Comparison of ENCODE assay signal across 7 mouse cellular contexts in genomic region chr7:16294837-16295236, GRCm38 (mm10). TPM values are rescaled to one million over a fixed set of nuclear protein-coding genes. Genes with fewer than 3 reads are reported as not detected.
A peak's percentile ranks its signal among the peaks of the same experiment; 100 is the strongest.
DNase-seq lines count a peak whose midpoint lies in the region; ATAC-seq and TF ChIP-seq lines count a peak whose summit lies in the region.

No protein-coding gene starts in this region.

- no peaks in the 10 kb centered on the region for H3K9me3 ChIP-seq in intestine, embryonic 16.5 days (ENCODE audit: control insufficient read depth, low read length)
- H3K9me3 ChIP-seq in limb, embryonic 10.5 days (replicated peaks) = no peaks in the 10 kb centered on the region
- no peaks in the 10 kb centered on the region for H3K9me3 ChIP-seq in midbrain, embryonic 12.5 days

- ATAC-seq in intestine, embryonic 16.5 days = peak; percentile 83
- peak; percentile 67 for ATAC-seq in midbrain, embryonic 12.5 days (ENCODE audit: low FRiP score, low read depth)

- 0% methylated on average over 23 of the region's 23 CpGs for WGBS in intestine, embryonic 16.5 days
- under 1% methylated on average over 23 of the region's 23 CpGs for WGBS in limb, embryonic 10.5 days
- WGBS in midbrain, embryonic 12.5 days = under 1% methylated on average over 23 of the region's 23 CpGs
- under 1% methylated on average over 23 of the region's 23 CpGs for WGBS in small intestine, adult 2 months

- H3K4me3 ChIP-seq in intestine, embryonic 16.5 days (ENCODE audit: low read length) = peak overlapping the region; percentile 52
- peak overlapping the region; percentile 64 for H3K4me3 ChIP-seq in limb, embryonic 10.5 days
- H3K4me3 ChIP-seq in midbrain, embryonic 12.5 days = peak overlapping the region; percentile 49
- H3K4me3 ChIP-seq in small intestine, adult 2 months (ENCODE audit: low read depth, low read length) = peak overlapping the region; percentile 75

- no peaks in the 10 kb centered on the region; the same call in 1 of the 2 replicates for H3K27me3 ChIP-seq in intestine, embryonic 16.5 days (replicated peaks; ENCODE audit: control insufficient read depth, insufficient read depth, low read length)
- no peaks in the 10 kb centered on the region for H3K27me3 ChIP-seq in limb, embryonic 10.5 days (ENCODE audit: low read depth, poor library complexity, severe bottlenecking)
- peaks cover 18% of the 10 kb centered on the region; the same call in 1 of the 2 replicates for H3K27me3 ChIP-seq in midbrain, embryonic 12.5 days
- peaks cover 4% of the 10 kb centered on the region for H3K27me3 ChIP-seq in small intestine, adult 2 months (ENCODE audit: control insufficient read depth, insufficient read depth, low read length)

- peak overlapping the region; percentile 90 for H3K27ac ChIP-seq in intestine, embryonic 16.5 days (ENCODE audit: low read length)
- peak overlapping the region; percentile 90 for H3K27ac ChIP-seq in limb, embryonic 10.5 days
- peak overlapping the region; percentile 81 for H3K27ac ChIP-seq in midbrain, embryonic 12.5 days (replicated peaks)
- H3K27ac ChIP-seq in small intestine, adult 2 months (ENCODE audit: insufficient read depth, low read depth, low read length) = peak overlapping the region; percentile 95

- H3K9ac ChIP-seq in intestine, embryonic 16.5 days (ENCODE audit: low read depth, low read length) = peak overlapping the region; percentile 68
- H3K9ac ChIP-seq in midbrain, embryonic 12.5 days (replicated peaks) = peak overlapping the region; percentile 65

- H3K4me2 ChIP-seq in intestine, embryonic 16.5 days (ENCODE audit: low read depth, low read length) = peak overlapping the region; percentile 73
- H3K4me2 ChIP-seq in midbrain, embryonic 12.5 days (replicated peaks) = peak overlapping the region; percentile 91

- peak; percentile 97 for DNase-seq in adrenal gland, postnatal 10 days
- peak; percentile 96 for DNase-seq in embryo, embryonic 9.5 days (ENCODE audit: extremely low spot score)
- DNase-seq in gastrocnemius, postnatal 4 days (ENCODE audit: low spot score in 2 of 2) = peak; percentile 90 to 92
- peak; percentile 97 for DNase-seq in limb, embryonic 10.5 days (ENCODE audit: low spot score)

- H3K36me3 ChIP-seq in intestine, embryonic 16.5 days (ENCODE audit: control insufficient read depth, insufficient read depth, low read length) = no peaks in the 10 kb centered on the region
- H3K36me3 ChIP-seq in limb, embryonic 10.5 days = no peaks in the 10 kb centered on the region
- H3K36me3 ChIP-seq in midbrain, embryonic 12.5 days = no peaks in the 10 kb centered on the region
- H3K36me3 ChIP-seq in small intestine, adult 2 months (ENCODE audit: control insufficient read depth, insufficient read depth, low read length) = no peaks in the 10 kb centered on the region

- TF ChIP-seq CTCF in small intestine, adult 2 months (IDR thresholded peaks at IDR 0.05; ENCODE audit: extremely low read depth, insufficient read length, insufficient replicate concordance, low read depth, low read length) = peak; percentile 91

- peak; percentile 41; the same call in 1 of the 2 replicates for TF ChIP-seq POLR2A in small intestine, adult 2 months (IDR thresholded peaks at IDR 0.05; ENCODE audit: low read depth, low read length)

- H3K4me1 ChIP-seq in intestine, embryonic 16.5 days (ENCODE audit: control insufficient read depth, insufficient read depth, low read length) = peaks cover 21% of the 10 kb centered on the region
- H3K4me1 ChIP-seq in limb, embryonic 10.5 days = peaks cover 46% of the 10 kb centered on the region
- peaks cover 32% of the 10 kb centered on the region for H3K4me1 ChIP-seq in midbrain, embryonic 12.5 days
- peaks cover 9% of the 10 kb centered on the region for H3K4me1 ChIP-seq in small intestine, adult 2 months (ENCODE audit: control insufficient read depth, insufficient read depth, insufficient read length, low read length)

RNA-seq across cellular contexts. Expression of gene Ccdc9, which starts 8.2 kb away (rescaled TPM):
- total RNA-seq in adrenal gland, postnatal 10 days (2021) = 10 to 100 TPM; 54.7 to 67.5 TPM
- 10 to 100 TPM; 45.5 to 59.0 TPM for total RNA-seq in gastrocnemius, postnatal 4 days (2021)
- polyA plus RNA-seq in intestine, embryonic 16.5 days (2015; fragmentation: Nextera tagmentation; extraction: Ambion mirVana) = 19.8 and 20.8 TPM in 2 replicates
- 36.3 and 36.8 TPM in 2 replicates for polyA plus RNA-seq in limb, embryonic 10.5 days (2016; fragmentation: Nextera tagmentation; extraction: Ambion mirVana)
- 43.2 and 48.8 TPM in 2 replicates for polyA plus RNA-seq in midbrain, embryonic 12.5 days (2016; fragmentation: Nextera tagmentation; extraction: Ambion mirVana)
- polyA plus RNA-seq in small intestine, adult 2 months (2012; rRNA removed) = 14.2 and 24.9 TPM in 2 replicates

RNA-seq across cellular contexts. Expression of gene Bbc3, which starts 13.4 kb away (rescaled TPM):
- 10 to 100 TPM in 1 of 2 experiments, 1 to 10 TPM in 1; 7.9 to 13.9 TPM for total RNA-seq in adrenal gland, postnatal 10 days (2021)
- total RNA-seq in gastrocnemius, postnatal 4 days (2021) = 1 to 10 TPM; 9.1 to 9.7 TPM
- polyA plus RNA-seq in intestine, embryonic 16.5 days (2015; fragmentation: Nextera tagmentation; extraction: Ambion mirVana) = 6.2 and 6.6 TPM in 2 replicates
- polyA plus RNA-seq in limb, embryonic 10.5 days (2016; fragmentation: Nextera tagmentation; extraction: Ambion mirVana) = 14.5 and 19.1 TPM in 2 replicates
- 17.3 and 18.9 TPM in 2 replicates for polyA plus RNA-seq in midbrain, embryonic 12.5 days (2016; fragmentation: Nextera tagmentation; extraction: Ambion mirVana)
- polyA plus RNA-seq in small intestine, adult 2 months (2012; rRNA removed) = 8.3 and 50.9 TPM in 2 replicates

RNA-seq across cellular contexts. Expression of gene Inafm1, which starts 21.4 kb away (rescaled TPM):
- total RNA-seq in adrenal gland, postnatal 10 days (2021) = 10 to 100 TPM; 20.4 to 24.2 TPM
- 10 to 100 TPM; 13.8 to 18.8 TPM for total RNA-seq in gastrocnemius, postnatal 4 days (2021)
- 13.0 and 14.2 TPM in 2 replicates for polyA plus RNA-seq in intestine, embryonic 16.5 days (2015; fragmentation: Nextera tagmentation; extraction: Ambion mirVana)
- polyA plus RNA-seq in limb, embryonic 10.5 days (2016; fragmentation: Nextera tagmentation; extraction: Ambion mirVana) = 5.4 and 7.4 TPM in 2 replicates
- 20.5 and 20.6 TPM in 2 replicates for polyA plus RNA-seq in midbrain, embryonic 12.5 days (2016; fragmentation: Nextera tagmentation; extraction: Ambion mirVana)
- 61.0 and 121 TPM in 2 replicates for polyA plus RNA-seq in small intestine, adult 2 months (2012; rRNA removed)

RNA-seq across cellular contexts. Expression of gene C5ar1, which starts 35.5 kb away (rescaled TPM):
- 1 to 10 TPM; 2.7 to 3.9 TPM for total RNA-seq in adrenal gland, postnatal 10 days (2021)
- 1 to 10 TPM; 6.1 to 8.8 TPM for total RNA-seq in gastrocnemius, postnatal 4 days (2021)
- 1.9 and 2.4 TPM in 2 replicates for polyA plus RNA-seq in intestine, embryonic 16.5 days (2015; fragmentation: Nextera tagmentation; extraction: Ambion mirVana)
- 0.41 and 0.76 TPM in 2 replicates for polyA plus RNA-seq in limb, embryonic 10.5 days (2016; fragmentation: Nextera tagmentation; extraction: Ambion mirVana)
- 1.3 and 1.5 TPM in 2 replicates for polyA plus RNA-seq in midbrain, embryonic 12.5 days (2016; fragmentation: Nextera tagmentation; extraction: Ambion mirVana)
- 5.4 and 5.7 TPM in 2 replicates for polyA plus RNA-seq in small intestine, adult 2 months (2012; rRNA removed)

RNA-seq across cellular contexts. Expression of gene C5ar2, which starts 50.9 kb away (rescaled TPM):
- total RNA-seq in adrenal gland, postnatal 10 days (2021) = under 1 TPM; 0.36 to 0.67 TPM
- total RNA-seq in gastrocnemius, postnatal 4 days (2021) = under 1 TPM; 0.08 to 0.17 TPM
- polyA plus RNA-seq in intestine, embryonic 16.5 days (2015; fragmentation: Nextera tagmentation; extraction: Ambion mirVana) = 0.15 and 0.18 TPM in 2 replicates
- polyA plus RNA-seq in limb, embryonic 10.5 days (2016; fragmentation: Nextera tagmentation; extraction: Ambion mirVana) = 0.04 TPM in 1 of 2 replicates, not detected in the other
- 0.11 TPM in 1 of 2 replicates, not detected in the other for polyA plus RNA-seq in midbrain, embryonic 12.5 days (2016; fragmentation: Nextera tagmentation; extraction: Ambion mirVana)
- polyA plus RNA-seq in small intestine, adult 2 months (2012; rRNA removed) = 0.32 and 0.34 TPM in 2 replicates

Comparison
In these comparisons a context has a peak if more than half of its experiments do, and no peak if none do; other contexts are left out.
1. Peak in every context shown above with its lines: DNase-seq, ATAC-seq, H3K4me3 ChIP-seq and H3K27ac ChIP-seq.